Mouse (Mus musculus) CH12.LX (cell line): Measurements from ENCODE around the gene Tatdn2. TPM values are rescaled to one million over a fixed set of nuclear protein-coding genes. Genes with fewer than 3 reads are reported as not detected.
"Not testable (repeated sequence)": the region's sequence is repeated elsewhere in the genome, so short reads cannot be mapped to it uniquely, and the experiment has no call there.

Experiments
- DNase-seq: peaks from one replicate; pipeline ENCODE4 v3.0.0-alpha.2; 2013; ENCODE audit errors: extremely low read depth
- H3K27ac ChIP-seq: 2 replicates; pipeline ENCODE4 v1.5.1; 2012; ENCODE audit warnings: low read depth, mild to moderate bottlenecking, control low read depth, moderate library complexity; ENCODE audit not compliant: insufficient read depth
- H3K27me3 ChIP-seq: replicated peaks from 2 replicates; pipeline ENCODE3; 2012; ENCODE audit warnings: inconsistent platforms
- H3K36me3 ChIP-seq, 2 experiments: replicated peaks in 1 of 2; 2 replicates each; pipeline versions ENCODE3 to v1.6.1; 2012; ENCODE audit warnings: inconsistent platforms in 1 of 2, low read length in 1 of 2, mild to moderate bottlenecking in 1 of 2, mixed read lengths in 1 of 2, moderate library complexity in 1 of 2; ENCODE audit not compliant: control insufficient read depth in 1 of 2, insufficient read depth in 1 of 2
- H3K4me1 ChIP-seq, 2 experiments: 2 replicates each; pipeline ENCODE4 v1.6.1; 2012; ENCODE audit warnings: inconsistent platforms in 1 of 2, moderate library complexity in 1 of 2; ENCODE audit not compliant: insufficient read depth in 2 of 2, control insufficient read depth in 1 of 2
- H3K4me2 ChIP-seq: 2 replicates; pipeline ENCODE4 v1.6.1; 2012; ENCODE audit warnings: low read depth, mild to moderate bottlenecking, control low read depth; ENCODE audit not compliant: poor library complexity, insufficient read depth, severe bottlenecking
- H3K4me3 ChIP-seq, 3 experiments: fragments of 150-350 bp in 1 of 3; sonication (generic) in 1 of 3; replicated peaks in 1 of 3; 2 replicates each; pipeline versions ENCODE3 to v1.5.1; 2011 to 2012; ENCODE audit warnings: low read depth in 2 of 3, low read length in 2 of 3, mild to moderate bottlenecking in 2 of 3, moderate library complexity in 2 of 3, control low read depth in 1 of 3, improper control_type of control experiment in 1 of 3, inconsistent platforms in 1 of 3, mixed read lengths in 1 of 3; ENCODE audit not compliant: poor library complexity in 1 of 3
- H3K79me2 ChIP-seq: replicated peaks from 2 replicates; pipeline ENCODE4 v1.6.1; 2012; ENCODE audit warnings: mild to moderate bottlenecking, moderate library complexity; ENCODE audit not compliant: control insufficient read depth, poor library complexity, insufficient read depth, severe bottlenecking; ENCODE audit errors: extremely low read depth
- H3K9ac ChIP-seq: 2 replicates; pipeline ENCODE4 v1.6.1; 2012; ENCODE audit warnings: low read depth, mild to moderate bottlenecking, control low read depth, moderate library complexity; ENCODE audit not compliant: insufficient read depth
- H3K9me3 ChIP-seq: replicated peaks from 2 replicates; pipeline ENCODE3; 2012; ENCODE audit warnings: low read length, inconsistent platforms, mixed read lengths
- CHD1 ChIP-seq: IDR thresholded peaks from 2 replicates; pipeline ENCODE4 v1.6.1; 2012; ENCODE audit warnings: low read depth, low read length, improper control_type of control experiment, inconsistent platforms
- CHD2 ChIP-seq: IDR thresholded peaks from 2 replicates; pipeline ENCODE4 v1.6.1; 2011; ENCODE audit warnings: low read length, improper control_type of control experiment
- CTCF ChIP-seq, 2 experiments: IDR thresholded peaks in 1 of 2; conservative IDR thresholded peaks in 1 of 2; 2 replicates each; pipeline ENCODE4 v1.5.1; 2011 to 2012; ENCODE audit warnings: low read depth in 2 of 2, low read length in 2 of 2, improper control_type of control experiment in 1 of 2, inconsistent platforms in 1 of 2, mild to moderate bottlenecking in 1 of 2, moderate library complexity in 1 of 2
- ETS1 ChIP-seq: conservative IDR thresholded peaks from 2 replicates; pipeline ENCODE4 v1.6.1; 2012; ENCODE audit warnings: low read depth, mild to moderate bottlenecking, inconsistent platforms, low read length, improper control_type of control experiment, moderate library complexity
- IRF4 ChIP-seq: IDR thresholded peaks from 2 replicates; pipeline ENCODE4 v1.6.1; 2014; ENCODE audit warnings: low read depth, mild to moderate bottlenecking, inconsistent platforms, low read length, improper control_type of control experiment
- JUN ChIP-seq: IDR thresholded peaks from 2 replicates; pipeline ENCODE4 v1.6.1; 2011; ENCODE audit warnings: low read depth, mild to moderate bottlenecking, low read length, improper control_type of control experiment, moderate library complexity; ENCODE audit not compliant: insufficient read depth
- JUND ChIP-seq: conservative IDR thresholded peaks from 2 replicates; pipeline ENCODE4 v1.6.1; 2011; ENCODE audit warnings: low read depth, low read length, improper control_type of control experiment
- MAFK ChIP-seq: IDR thresholded peaks from 2 replicates; pipeline ENCODE4 v1.6.1; 2011; ENCODE audit warnings: low read length, improper control_type of control experiment; ENCODE audit not compliant: insufficient replicate concordance
- MEF2A ChIP-seq: IDR thresholded peaks from 2 replicates; pipeline ENCODE4 v1.6.1; 2014; ENCODE audit warnings: low read depth, mild to moderate bottlenecking, inconsistent platforms, low read length, improper control_type of control experiment, borderline replicate concordance
- NRF1 ChIP-seq: IDR thresholded peaks from 2 replicates; pipeline ENCODE4 v1.6.1; 2014; ENCODE audit warnings: low read depth, mild to moderate bottlenecking, inconsistent platforms, low read length, improper control_type of control experiment, moderate library complexity
- POLR2AphosphoS2 ChIP-seq: IDR thresholded peaks from 2 replicates; pipeline ENCODE4 v1.6.1; 2011; ENCODE audit warnings: low read depth, low read length, improper control_type of control experiment
- RAD21 ChIP-seq: IDR thresholded peaks from 2 replicates; pipeline ENCODE4 v1.6.1; 2011; ENCODE audit warnings: low read depth, mild to moderate bottlenecking, low read length, improper control_type of control experiment, moderate library complexity
- SMC3 ChIP-seq: IDR thresholded peaks from 2 replicates; pipeline ENCODE4 v1.6.1; 2011; ENCODE audit warnings: low read depth, low read length, improper control_type of control experiment
- TBP ChIP-seq: conservative IDR thresholded peaks from 2 replicates; pipeline ENCODE4 v1.6.1; 2011; ENCODE audit warnings: low read depth, low read length, improper control_type of control experiment
- TCF12 ChIP-seq: IDR thresholded peaks from 2 replicates; pipeline ENCODE4 v1.6.1; 2014; ENCODE audit warnings: low read depth, mild to moderate bottlenecking, inconsistent platforms, low read length, improper control_type of control experiment
- USF1 ChIP-seq: IDR thresholded peaks from 2 replicates; pipeline ENCODE4 v1.6.1; 2014; ENCODE audit warnings: low read depth, mild to moderate bottlenecking, inconsistent platforms, low read length, improper control_type of control experiment
- ZMIZ1 ChIP-seq: IDR thresholded peaks from 2 replicates; pipeline ENCODE4 v1.6.1; 2012; ENCODE audit warnings: low read depth, mild to moderate bottlenecking, inconsistent platforms, low read length, improper control_type of control experiment
- ZNF384 ChIP-seq: IDR thresholded peaks from 2 replicates; pipeline ENCODE4 v1.6.1; 2012; ENCODE audit warnings: low read depth, low read length, improper control_type of control experiment, inconsistent platforms
- dilution Hi-C: fragments of 300-500 bp; cut with MboI; formaldehyde crosslinking; loops from 2 replicates; pipeline ENCODE4 v1.14.3; 2020; ENCODE audit warnings: low sequenced_read_pairs; ENCODE audit not compliant: extremely low pct_unique_long_range_greater_than_20kb, extremely low pct_ligation_motif_present
- in situ Hi-C: fragments of 300-500 bp; cut with MboI; formaldehyde crosslinking; loops from 3 replicates; pipeline ENCODE4 v1.14.3; 2019; ENCODE audit warnings: low sequenced_read_pairs, low pct_ligation_motif_present, low pct_unique_long_range_greater_than_20kb, mixed read lengths
- polyA plus RNA-seq: library from polyadenylated mRNA; unstranded; fragments of >175 nt; gene quantifications from 2 replicates; pipeline ENCODE4 v1.2.1, GENCODE M21; 2012; ENCODE audit warnings: low read depth; ENCODE audit not compliant: insufficient read length
- total RNA-seq, 2 experiments: library from RNA; depleted of rRNA; stranded (reverse); fragments of 300-350 nt in 1 of 2; fragments of >200 nt in 1 of 2; gene quantifications; 2 replicates each; pipeline ENCODE4 v1.2.3; 2012 to 2014

The Tatdn2 gene
- total and polyA plus RNA-seq, 3 experiments, result 35.1 to 58.0 (median 35.5) TPM

DNA sequence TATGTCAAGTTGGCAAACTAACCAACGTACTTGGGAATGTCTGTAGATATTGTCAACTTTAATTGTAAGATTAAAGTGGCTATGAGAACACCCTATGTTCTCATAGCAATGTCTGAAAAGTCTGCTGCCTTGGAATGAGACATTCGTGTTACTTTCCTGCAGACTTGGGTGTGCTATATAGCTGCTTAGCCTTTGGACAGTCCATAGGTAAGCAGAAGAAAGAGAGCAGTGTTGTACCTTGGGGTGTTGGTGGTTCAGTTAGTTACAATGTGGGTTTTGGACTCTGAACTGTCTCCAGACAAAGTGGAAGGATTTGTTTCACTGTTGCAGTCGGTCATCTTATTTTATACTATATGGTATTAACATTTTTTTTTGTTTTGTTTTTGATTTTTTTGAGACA, 15.9 kb downstream of the Tatdn2 start:
- TF ChIP-seq POLR2AphosphoS2, result no peak
- TF ChIP-seq SMC3, result no peak
- no peak for TF ChIP-seq NRF1
- no peak for TF ChIP-seq ETS1
- TF ChIP-seq JUND, result no peak
- TF ChIP-seq CHD1, result no peak
- TF ChIP-seq TBP, result no peak
- no peak for TF ChIP-seq CTCF (conservative IDR thresholded peaks at IDR 0.05 in 1 of 2, IDR thresholded peaks at IDR 0.05 in 1 of 2; ENCODE audit: low read depth in 2 of 2, low read length in 2 of 2)
- no peak for TF ChIP-seq TCF12
- TF ChIP-seq USF1, result no peak
- no peak for TF ChIP-seq IRF4
- no peak for TF ChIP-seq MEF2A
- TF ChIP-seq JUN, result no peak
- TF ChIP-seq RAD21, result no peak
- no peak for TF ChIP-seq CHD2
- TF ChIP-seq ZMIZ1, result no peak
- no peak for TF ChIP-seq MAFK
- TF ChIP-seq ZNF384, result no peak
- Histone ChIP-seq H3K27ac (no peak overlapping the region), H3K4me2 (no peak overlapping the region), H3K79me2 (no peaks in the 10 kb centered on the region; the same call in 1 of the 2 replicates), H3K9ac (no peak overlapping the region), H3K4me3 (no peak overlapping the region), H3K27me3 (no peaks in the 10 kb centered on the region), H3K4me1 (peaks cover 11 to 33% of the 10 kb centered on the region in 2 experiments), H3K36me3 (peaks cover 79 to 95% of the 10 kb centered on the region in 2 experiments), H3K9me3 (no peaks in the 10 kb centered on the region)
- dilution Hi-C loops, result no loop called here
- no peak for DNase-seq
- in situ Hi-C loops, result no loop called here

GRCm38 (mm10) chr6:113713389-113713788, 16.5 kb downstream of the Tatdn2 start:
- H3K4me2 ChIP-seq, H3K9me3 ChIP-seq, DNase-seq, H3K27me3 ChIP-seq, H3K27ac ChIP-seq, in situ Hi-C loops: not testable (repeated sequence)
- H3K36me3 ChIP-seq, result peaks cover 80 to 95% of the 10 kb centered on the region in 2 experiments
- peak; percentile 65 for TF ChIP-seq ZNF384
- TF ChIP-seq, all 38 proteins: peak for 1; not testable (repeated sequence) for 37
- H3K4me1 ChIP-seq, result peaks cover 11 to 33% of the 10 kb centered on the region in 2 experiments
- H3K79me2 ChIP-seq, H3K9ac ChIP-seq, H3K4me3 ChIP-seq, dilution Hi-C loops: not testable (repeated sequence)
